Mouse (Mus musculus) adrenal gland (tissue): ENCODE results near the gene Mitf.

Experiments used
- intact Hi-C: fragments of 180-260 bp; cut with DNase I; formaldehyde crosslinking; loops from one replicate; pipeline ENCODE4 v1.15.1; 2025

Mitf gene

DNA sequence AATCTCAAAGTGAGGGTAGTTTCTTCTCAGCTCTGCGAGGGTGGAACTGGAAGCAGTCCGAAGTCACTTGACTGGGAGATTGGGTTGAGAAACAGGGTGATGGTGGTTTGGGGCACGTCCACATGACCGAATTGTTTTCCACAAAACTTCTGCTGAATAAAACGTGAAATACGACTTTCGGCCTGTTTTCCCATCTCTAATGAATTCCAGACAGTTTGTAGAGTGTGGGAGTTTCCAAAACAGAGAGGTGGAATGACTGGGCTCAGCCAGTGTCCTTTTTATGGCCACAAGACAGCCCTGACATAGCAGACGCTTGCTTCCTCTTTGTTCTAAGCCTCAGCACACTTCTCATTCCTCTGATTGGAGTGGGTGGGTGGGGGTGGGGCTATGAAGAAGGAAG, 13.7 kb downstream of the Mitf start:
- intact Hi-C loops: no loop called here

DNA sequence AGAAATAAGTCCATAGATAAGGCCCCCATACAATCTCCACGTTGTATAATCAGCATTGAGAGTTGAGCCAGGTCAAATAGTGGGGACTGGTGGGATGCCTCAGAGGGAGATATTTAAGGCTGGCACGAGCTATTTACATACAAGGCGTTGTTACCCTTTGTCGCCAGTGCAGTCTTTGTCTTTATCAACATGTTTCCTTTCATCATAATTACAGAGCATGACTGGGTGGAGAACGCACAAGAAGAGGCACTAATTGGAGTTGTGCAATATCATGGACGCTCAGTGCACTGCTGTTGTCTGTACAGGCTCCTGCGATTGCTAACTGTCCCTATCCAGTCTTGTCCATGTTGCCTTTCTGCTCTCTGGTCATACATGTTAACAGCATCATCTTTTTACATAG, 15.0 kb downstream of the Mitf start:
- intact Hi-C loops: no loop called here

DNA sequence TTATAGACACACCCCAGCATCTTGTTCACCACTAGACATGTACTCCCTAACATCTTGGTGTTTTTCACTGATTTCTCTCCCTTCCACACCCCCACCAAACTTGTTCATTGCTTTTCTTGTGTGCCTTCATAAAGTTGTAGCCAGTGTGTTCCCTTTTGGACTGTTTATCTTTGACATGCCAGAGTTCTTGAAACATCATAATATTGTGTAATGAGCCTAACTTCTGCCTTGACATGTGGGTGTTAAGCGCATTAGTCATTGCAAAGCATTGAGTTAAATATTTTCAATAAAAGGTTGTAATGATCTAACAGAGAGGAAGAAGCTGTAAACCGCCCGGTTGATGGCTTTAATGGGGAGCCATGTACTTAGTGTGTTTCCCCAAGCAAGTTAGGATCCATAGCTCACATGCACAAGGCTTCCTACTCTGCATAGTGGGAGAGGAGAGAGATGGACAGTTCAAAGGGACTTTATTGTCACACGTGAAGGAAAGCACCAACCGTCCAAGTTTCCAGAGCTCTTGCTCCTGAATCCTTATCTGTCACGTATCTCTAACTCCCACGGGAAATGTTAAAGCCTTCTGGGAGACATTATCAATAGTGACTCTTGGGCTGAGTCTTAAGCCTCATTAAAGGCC, 19.9 kb downstream of the Mitf start:
- intact Hi-C loops: no loop called here

- intact Hi-C loops: no loop called here
Measured at GRCm38 (mm10) chr6:97828021-97828420, 21.2 kb downstream of the Mitf start.

DNA sequence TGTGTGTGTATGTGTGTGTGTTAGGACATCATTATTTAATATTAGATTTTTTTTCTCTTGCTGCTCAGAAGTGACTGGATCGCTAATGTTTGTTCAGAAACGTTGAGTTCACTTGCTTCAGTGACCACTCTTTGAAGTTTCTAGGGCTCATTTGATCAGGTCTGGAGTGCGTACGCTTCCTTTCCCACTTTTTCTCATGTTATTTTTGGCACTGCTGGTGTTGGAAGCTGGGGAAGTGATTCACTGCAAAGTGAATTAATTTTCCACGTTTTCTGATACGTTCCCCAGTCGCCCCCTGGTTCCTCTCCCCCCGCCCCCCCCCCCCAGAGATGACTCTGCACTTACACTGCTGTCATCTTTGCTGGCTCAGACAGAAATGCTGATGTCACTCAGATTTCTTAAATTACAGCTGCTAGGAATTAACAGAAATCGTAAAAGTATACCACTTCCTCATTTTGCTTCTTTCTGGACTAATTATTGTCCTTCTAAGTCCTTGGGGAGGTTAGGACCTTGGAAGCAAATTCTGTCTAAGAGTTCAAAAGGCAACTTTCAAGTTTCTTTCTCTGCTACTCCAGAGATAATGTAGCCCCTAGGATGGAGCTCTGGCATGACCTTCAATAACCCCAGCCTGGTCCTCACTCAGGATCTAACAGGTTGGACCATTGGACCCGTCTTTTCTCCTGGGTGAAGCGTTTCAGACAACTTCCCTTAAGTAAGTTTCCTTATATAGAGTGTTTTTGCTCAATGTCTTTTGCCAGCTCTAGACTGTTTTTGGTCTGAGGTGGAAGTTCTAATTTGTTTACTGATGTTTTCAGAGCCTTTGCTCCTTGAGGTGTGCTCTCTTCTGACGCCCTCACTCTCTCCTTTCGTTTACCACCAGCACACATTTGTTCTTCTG, 22.2 kb downstream of the Mitf start:
- intact Hi-C loops: no loop called here

DNA sequence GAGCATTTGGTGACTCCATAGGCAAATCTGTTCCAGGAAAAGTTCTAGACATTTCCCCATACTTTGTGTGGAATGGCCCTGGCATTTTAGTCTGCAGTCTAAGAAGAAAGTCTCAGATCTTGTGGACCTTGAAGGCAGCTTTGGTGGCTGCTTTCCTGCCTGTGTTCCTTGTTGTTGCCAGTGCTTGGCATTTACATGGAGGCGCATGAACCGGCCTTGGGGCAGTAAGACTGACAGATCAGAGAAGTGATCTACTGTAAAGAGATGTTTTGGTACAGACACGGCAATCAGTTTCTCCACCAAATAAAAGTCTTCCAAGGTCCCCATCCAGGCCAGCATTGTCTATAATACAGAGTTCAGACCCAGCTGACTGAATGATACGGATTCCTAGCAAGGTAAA, 25.6 kb downstream of the Mitf start:
- intact Hi-C loops: no loop called here

DNA sequence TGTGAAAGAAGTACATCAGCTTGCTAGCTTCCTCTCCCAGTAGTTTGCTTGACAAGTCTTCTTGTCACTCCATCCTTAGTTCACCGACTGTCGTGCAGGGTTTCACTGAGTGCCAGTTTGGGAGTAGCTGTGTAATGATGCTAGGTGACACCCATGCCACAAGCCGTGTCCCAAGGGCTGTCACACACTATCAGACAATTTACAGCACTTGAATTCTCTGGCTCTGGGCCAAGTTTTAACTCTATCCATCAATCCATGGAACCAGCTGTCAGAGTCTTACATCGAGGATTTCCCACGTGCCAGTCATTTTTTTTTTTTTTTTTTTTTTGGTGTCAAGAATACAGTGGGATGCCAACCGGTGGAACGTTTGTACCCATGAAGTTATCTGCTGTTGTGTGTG, 29.3 kb downstream of the Mitf start:
- intact Hi-C loops: no loop called here

- intact Hi-C loops: no loop called here
Measured at GRCm38 (mm10) chr6:97837711-97838110, 30.9 kb downstream of the Mitf start.

DNA sequence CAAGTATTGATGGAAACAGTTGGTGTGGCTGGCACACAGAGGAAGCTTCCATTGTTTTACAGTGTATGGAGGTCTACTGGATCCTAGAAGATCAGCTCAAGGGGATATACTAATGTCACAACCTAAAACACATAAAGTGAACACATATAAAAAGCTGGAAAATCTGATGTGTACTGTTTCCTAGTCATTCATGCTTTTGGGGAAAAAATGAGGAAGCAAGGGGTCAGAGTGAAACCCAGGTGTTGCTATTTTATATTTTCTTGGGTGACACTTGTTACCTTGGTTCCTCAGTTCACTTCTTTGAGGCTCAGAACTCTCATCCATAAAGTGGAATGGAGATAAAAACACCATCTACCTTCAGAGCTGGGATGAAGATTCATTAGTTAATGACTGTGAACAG, 32.7 kb downstream of the Mitf start:
- intact Hi-C loops: no loop called here

GRCm38 (mm10) chr6:97844112-97844511, 37.3 kb downstream of the Mitf start:
- intact Hi-C loops: no loop called here

DNA sequence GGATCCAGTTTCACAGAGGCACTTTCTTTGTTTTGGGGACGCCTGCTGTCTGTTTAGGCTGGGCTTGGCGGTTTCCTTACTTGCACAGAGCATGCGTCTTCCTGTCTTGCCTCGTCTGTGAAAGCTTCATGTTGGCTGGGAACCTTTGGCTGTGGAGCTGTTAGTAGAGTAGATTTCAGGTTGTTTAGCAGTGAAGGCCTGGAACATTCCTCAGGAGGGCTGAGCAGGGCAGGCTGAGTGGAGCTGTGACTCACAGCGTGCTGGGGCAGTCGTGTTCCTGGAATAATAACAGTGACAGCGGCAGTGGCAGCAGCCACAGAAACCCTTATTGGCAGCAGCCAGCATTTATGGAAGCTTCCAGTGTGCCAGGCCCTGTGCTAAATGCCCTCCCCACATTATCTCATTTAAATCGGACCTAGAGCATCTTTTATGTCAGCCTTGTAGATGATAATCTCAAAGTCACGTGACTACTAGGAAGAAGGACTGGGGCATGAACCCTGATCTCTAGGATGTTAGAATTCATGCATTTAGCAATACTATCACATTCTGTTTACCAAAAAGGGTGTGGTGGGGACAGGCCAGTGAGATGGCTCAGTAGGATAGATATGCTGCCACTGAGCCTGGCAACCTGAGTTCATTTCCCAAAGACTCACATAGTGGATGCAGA, 41.5 kb downstream of the Mitf start:
- intact Hi-C loops: no loop called here

GRCm38 (mm10) chr6:97854236-97854635, 47.4 kb downstream of the Mitf start:
- intact Hi-C loops: no loop called here

DNA sequence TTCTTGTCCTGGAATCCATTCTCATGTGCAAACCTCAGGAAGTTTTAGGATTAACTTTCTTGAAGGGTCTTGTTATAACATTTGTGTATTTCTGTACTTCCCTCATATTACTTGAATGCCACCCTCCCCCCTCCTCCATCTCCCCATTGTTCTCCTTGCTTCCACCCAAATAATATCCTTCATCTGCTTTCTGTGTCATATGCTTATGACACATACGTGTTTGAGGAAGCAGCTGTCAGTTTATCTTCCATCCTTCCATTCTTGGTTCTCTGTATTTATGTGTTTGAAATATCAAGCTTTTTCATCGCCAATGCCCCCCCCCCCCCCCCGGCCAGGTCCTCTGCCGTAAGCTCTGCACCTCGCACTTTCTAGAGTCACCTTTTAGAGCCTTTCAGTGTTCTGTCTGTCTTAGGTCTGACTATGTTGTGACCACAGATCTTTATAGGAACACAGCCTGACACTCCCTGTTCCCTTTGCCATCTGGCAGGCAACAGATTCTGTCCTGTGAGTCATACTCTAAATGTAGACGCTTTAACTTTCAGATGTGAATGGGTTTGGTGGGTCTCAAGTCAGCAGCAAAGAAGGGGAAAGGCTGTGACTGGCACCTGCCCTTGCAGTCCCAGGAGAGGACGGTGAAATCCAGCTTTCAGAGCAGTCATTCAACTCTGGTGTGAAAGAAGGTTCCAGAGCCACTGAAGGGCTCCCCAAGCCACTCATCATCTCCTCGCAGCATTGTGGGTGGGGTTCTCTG, 48.7 kb downstream of the Mitf start:
- intact Hi-C loops: loop anchor here (5.0 kb wide), 2 partner anchors 48 to 93 kb away; partner anchors contain the start of gene Mitf

DNA sequence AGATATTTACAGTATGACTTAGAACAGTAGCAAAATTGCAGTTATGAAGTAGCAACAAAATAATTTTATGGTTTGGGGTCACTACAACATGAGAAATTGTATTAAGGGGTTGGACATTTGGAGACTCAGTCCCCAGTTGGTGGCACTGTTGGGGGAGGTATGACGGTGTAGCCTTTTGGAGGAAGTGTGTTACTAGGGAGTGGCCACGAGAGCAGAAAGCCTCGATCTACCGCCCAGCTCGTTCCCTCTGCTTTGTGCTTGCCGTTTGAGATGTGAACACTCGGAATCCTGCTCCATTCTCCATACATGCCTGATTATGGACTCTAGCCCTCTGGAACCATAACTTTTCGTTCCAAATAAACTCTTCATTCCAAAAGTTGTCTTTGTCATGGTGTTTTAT, 49.6 kb downstream of the Mitf start:
- intact Hi-C loops: loop anchor here (5.0 kb wide), 2 partner anchors 49 to 94 kb away; partner anchors contain the start of gene Mitf

- intact Hi-C loops: loop anchor here (5.0 kb wide), 2 partner anchors 50 to 95 kb away; partner anchors contain the start of gene Mitf
Measured at GRCm38 (mm10) chr6:97857690-97858089, 50.8 kb downstream of the Mitf start.

GRCm38 (mm10) chr6:97866575-97866974, 59.7 kb downstream of the Mitf start:
- intact Hi-C loops: no loop called here

GRCm38 (mm10) chr6:97868005-97868404, 61.2 kb downstream of the Mitf start:
- intact Hi-C loops: no loop called here

- intact Hi-C loops: no loop called here
Measured at GRCm38 (mm10) chr6:97869953-97870352, 63.1 kb downstream of the Mitf start.

DNA sequence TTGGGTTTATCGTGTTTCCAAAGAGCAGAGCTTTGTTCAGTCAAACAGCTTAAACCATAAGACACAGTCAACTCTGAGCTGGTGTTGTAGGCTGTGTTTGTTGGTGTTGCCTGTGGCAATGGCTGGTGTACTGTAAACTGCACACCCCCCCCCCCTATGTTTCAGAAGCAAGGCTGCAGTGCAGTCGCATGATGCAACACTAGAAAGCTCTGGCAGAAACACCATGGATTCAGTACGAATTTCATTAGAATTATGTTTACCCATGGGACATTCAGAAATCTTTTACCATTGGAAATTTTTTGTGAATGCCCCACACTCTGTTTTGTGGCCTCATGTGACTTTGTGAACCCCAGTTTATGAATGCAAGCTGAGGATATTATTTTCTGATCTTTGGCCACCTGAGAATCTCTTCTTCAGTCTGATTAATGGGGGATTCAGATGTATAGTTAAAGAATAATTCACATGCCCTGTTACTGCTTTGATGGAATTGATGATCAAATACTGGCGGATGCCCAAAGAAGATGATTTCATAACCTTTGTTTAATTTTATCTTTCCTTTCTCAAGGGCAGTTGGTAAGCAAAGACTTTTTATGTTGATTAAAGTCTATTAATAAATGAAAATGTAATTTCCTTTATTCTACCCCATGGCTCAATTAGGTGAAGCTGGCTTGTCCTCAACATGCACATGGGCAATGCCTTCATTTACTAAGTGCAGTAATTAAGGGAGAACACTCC, 64.6 kb downstream of the Mitf start:
- intact Hi-C loops: no loop called here

DNA sequence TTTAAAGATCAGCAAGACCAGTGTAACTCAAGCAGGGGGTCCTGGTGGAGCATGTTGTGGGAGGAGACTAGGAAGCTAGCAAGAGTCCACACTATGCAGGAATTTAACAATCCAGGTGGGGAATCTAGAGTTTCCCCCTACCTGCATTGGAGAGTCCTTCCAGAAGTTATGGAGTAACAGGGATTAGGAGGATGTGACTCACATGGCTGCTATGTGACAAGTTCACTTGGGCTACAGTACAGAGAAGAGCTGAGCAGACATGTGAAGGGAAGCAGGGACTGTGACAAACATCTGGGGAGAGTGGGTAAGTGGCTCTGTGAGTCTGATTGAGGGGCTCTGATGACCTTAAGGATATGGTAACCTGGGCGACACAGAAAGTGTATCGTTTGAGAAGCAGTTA, 66.2 kb downstream of the Mitf start:
- intact Hi-C loops: no loop called here

DNA sequence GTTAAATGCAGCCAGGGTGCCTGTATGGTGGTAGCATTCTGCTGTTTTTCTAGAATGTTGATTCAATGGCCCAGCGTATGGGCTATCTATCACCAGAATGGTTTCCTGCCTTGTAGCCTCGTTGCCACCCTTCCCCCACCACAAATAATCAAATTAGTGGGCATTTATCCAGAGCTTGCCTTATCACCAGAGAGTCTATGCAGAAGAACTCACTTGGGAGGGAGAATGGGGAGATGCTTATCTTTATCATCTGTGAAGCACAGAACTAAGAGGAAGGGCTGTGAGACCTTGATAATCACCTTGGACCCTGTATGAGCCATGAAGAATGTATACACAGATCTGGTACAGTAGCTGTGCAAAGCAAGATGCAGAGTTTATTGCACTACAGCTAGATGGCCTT, 70.1 kb downstream of the Mitf start:
- intact Hi-C loops: no loop called here
